Mouse (Mus musculus) kidney, embryonic 14.5 days (tissue): ENCODE measurements around the gene Slc34a1. TPM values are rescaled to one million over a fixed set of nuclear protein-coding genes. Genes with fewer than 3 reads are reported as not detected.

Experiments
- ATAC-seq: fragments of 200-750 bp; cut with Nextera tagmentation; 2 replicates; pipeline ENCODE4 v1.8.0; 2017; ENCODE audit warnings: moderate number of reproducible peaks, mild to moderate bottlenecking, moderate TSS enrichment, moderate library complexity; ENCODE audit not compliant: low FRiP score, low TSS enrichment
- H3K27ac ChIP-seq: fragments of 300-500 bp; sonication (generic); 2 replicates; pipeline ENCODE4 v1.5.1; 2014; ENCODE audit warnings: low read depth, mild to moderate bottlenecking, low read length, moderate library complexity, mixed read lengths
- H3K27me3 ChIP-seq: fragments of 300-500 bp; sonication (generic); 2 replicates; pipeline ENCODE4 v1.6.1; 2014; ENCODE audit warnings: mild to moderate bottlenecking, low read length; ENCODE audit not compliant: control insufficient read depth, insufficient read depth
- H3K36me3 ChIP-seq: fragments of 300-500 bp; sonication (generic); 2 replicates; pipeline ENCODE4 v1.6.1; 2014; ENCODE audit warnings: low read length, mixed read lengths; ENCODE audit not compliant: control insufficient read depth, insufficient read depth
- H3K4me1 ChIP-seq: fragments of 300-500 bp; sonication (generic); 2 replicates; pipeline ENCODE4 v1.6.1; 2014; ENCODE audit warnings: low read length, mixed read lengths; ENCODE audit not compliant: control insufficient read depth, insufficient read depth
- H3K4me2 ChIP-seq: fragments of 300-500 bp; sonication (generic); replicated peaks from 2 replicates; pipeline ENCODE4 v1.6.1; 2014; ENCODE audit warnings: low read depth, mild to moderate bottlenecking, low read length
- H3K4me3 ChIP-seq: fragments of 300-500 bp; sonication (generic); 2 replicates; pipeline ENCODE4 v1.5.1; 2014; ENCODE audit warnings: mild to moderate bottlenecking, low read length
- H3K9ac ChIP-seq: fragments of 300-500 bp; sonication (generic); 2 replicates; pipeline ENCODE4 v1.6.1; 2014; ENCODE audit warnings: low read depth, mild to moderate bottlenecking, low read length, moderate library complexity
- H3K9me3 ChIP-seq: fragments of 300-500 bp; sonication (generic); 2 replicates; pipeline ENCODE4 v1.6.1; 2016; ENCODE audit warnings: low read length; ENCODE audit not compliant: control insufficient read depth
- WGBS: fragments of 180-500 bp; shearing (Covaris S2); extraction: QIAGEN DNeasy Blood & Tissue Kit; methylation state at CpG from one replicate; pipeline ENCODE4 v1.1.7; 2014; 5-methylcytosine and 5-hydroxymethylcytosine counted together
- polyA plus RNA-seq: library from polyadenylated mRNA; unstranded; fragments of >200 nt; fragmentation: Nextera tagmentation; extraction: Ambion mirVana; gene quantifications from 2 replicates; pipeline ENCODE4 v1.2.1, GENCODE M21; 2014

Gene Slc34a1
- polyA plus RNA-seq, 1 experiment from 2014 or later = 39.4 TPM

GRCm38 (mm10) chr13:55447543-55447943, 49.6 kb downstream of the Slc34a1 start:
- Histone ChIP-seq H3K4me2 (no peak overlapping the region), H3K4me1 (peaks cover 23% of the 10 kb centered on the region), H3K27me3 (no peaks in the 10 kb centered on the region), H3K9me3 (no peaks in the 10 kb centered on the region), H3K27ac (no peak overlapping the region), H3K9ac (no peak overlapping the region), H3K36me3 (peaks cover 30% of the 10 kb centered on the region), H3K4me3 (no peak overlapping the region)
- no peak for ATAC-seq
- WGBS = 43% methylated on average over 3 of the region's 3 CpGs

- Histone ChIP-seq H3K27me3 (no peaks in the 10 kb centered on the region), H3K27ac (no peak overlapping the region), H3K36me3 (peaks cover 36% of the 10 kb centered on the region), H3K9ac (no peak overlapping the region), H3K4me2 (no peak overlapping the region), H3K4me3 (no peak overlapping the region), H3K9me3 (no peaks in the 10 kb centered on the region), H3K4me1 (peaks cover 23% of the 10 kb centered on the region)
- no peak for ATAC-seq
- WGBS = 93% methylated on average over 5 of the region's 5 CpGs
These were observed 50.1 kb downstream of the Slc34a1 start for GRCm38 (mm10) chr13:55448131-55448530.

- Histone ChIP-seq H3K4me3 (no peak overlapping the region), H3K9me3 (no peaks in the 10 kb centered on the region), H3K9ac (no peak overlapping the region), H3K36me3 (peaks cover 46% of the 10 kb centered on the region), H3K27me3 (no peaks in the 10 kb centered on the region), H3K27ac (no peak overlapping the region), H3K4me2 (no peak overlapping the region), H3K4me1 (peaks cover 18% of the 10 kb centered on the region)
- WGBS = 95% methylated on average over 9 of the region's 9 CpGs
- no peak for ATAC-seq
These were observed 51.2 kb downstream of the Slc34a1 start for GRCm38 (mm10) chr13:55449205-55449604.

- no peak overlapping the region for H3K4me2 ChIP-seq
- H3K36me3 ChIP-seq = peaks cover 52% of the 10 kb centered on the region
- no peaks in the 10 kb centered on the region for H3K9me3 ChIP-seq
- no peak overlapping the region for H3K4me3 ChIP-seq
- no peak overlapping the region for H3K27ac ChIP-seq
- peaks cover 18% of the 10 kb centered on the region for H3K4me1 ChIP-seq
- ATAC-seq = no peak
- H3K9ac ChIP-seq = no peak overlapping the region
- 93% methylated on average over 17 of the region's 17 CpGs for WGBS
- no peaks in the 10 kb centered on the region for H3K27me3 ChIP-seq
These were observed 51.9 kb downstream of the Slc34a1 start for GRCm38 (mm10) chr13:55449679-55450441.

- no peak for ATAC-seq
- H3K27ac ChIP-seq = no peak overlapping the region
- no peak overlapping the region for H3K4me3 ChIP-seq
- H3K9me3 ChIP-seq = no peaks in the 10 kb centered on the region
- no peaks in the 10 kb centered on the region for H3K27me3 ChIP-seq
- 89% methylated on average over 11 of the region's 11 CpGs for WGBS
- H3K4me2 ChIP-seq = no peak overlapping the region
- H3K4me1 ChIP-seq = peaks cover 18% of the 10 kb centered on the region
- peaks cover 59% of the 10 kb centered on the region for H3K36me3 ChIP-seq
- no peak overlapping the region for H3K9ac ChIP-seq
These were observed 52.6 kb downstream of the Slc34a1 start for GRCm38 (mm10) chr13:55450511-55450980.

- Histone ChIP-seq H3K4me2 (no peak overlapping the region), H3K9ac (no peak overlapping the region), H3K4me3 (no peak overlapping the region), H3K9me3 (no peaks in the 10 kb centered on the region), H3K27ac (no peak overlapping the region), H3K4me1 (peaks cover 14% of the 10 kb centered on the region), H3K36me3 (peaks cover 66% of the 10 kb centered on the region), H3K27me3 (no peaks in the 10 kb centered on the region)
- no peak for ATAC-seq
- WGBS = 93% methylated on average over 10 of the region's 10 CpGs
These were observed 53.3 kb downstream of the Slc34a1 start for GRCm38 (mm10) chr13:55451296-55451695.

- Histone ChIP-seq H3K4me3 (no peak overlapping the region), H3K4me2 (no peak overlapping the region), H3K36me3 (peaks cover 70% of the 10 kb centered on the region), H3K9me3 (no peaks in the 10 kb centered on the region), H3K27me3 (no peaks in the 10 kb centered on the region), H3K4me1 (peaks cover 7% of the 10 kb centered on the region; the same call in 1 of the 2 replicates), H3K9ac (no peak overlapping the region), H3K27ac (no peak overlapping the region)
- ATAC-seq = no peak
- 96% methylated on average over 16 of the region's 16 CpGs for WGBS
These were observed 54.0 kb downstream of the Slc34a1 start for GRCm38 (mm10) chr13:55451785-55452549.

- WGBS = 56% methylated on average over 2 of the region's 2 CpGs
- no peaks in the 10 kb centered on the region for H3K9me3 ChIP-seq
- H3K9ac ChIP-seq = no peak overlapping the region
- H3K27me3 ChIP-seq = no peaks in the 10 kb centered on the region
- no peak overlapping the region for H3K27ac ChIP-seq
- no peak for ATAC-seq
- peaks cover 9% of the 10 kb centered on the region; the same call in 1 of the 2 replicates for H3K4me1 ChIP-seq
- H3K4me2 ChIP-seq = no peak overlapping the region
- peaks cover 35% of the 10 kb centered on the region for H3K36me3 ChIP-seq
- H3K4me3 ChIP-seq = no peak overlapping the region
These were observed 65.0 kb downstream of the Slc34a1 start for GRCm38 (mm10) chr13:55462965-55463364.
